Mouse (Mus musculus) G1E (cell line): Measurements from ENCODE around the gene Cnot10. TPM values are rescaled to one million over a fixed set of nuclear protein-coding genes. Genes with fewer than 3 reads are reported as not detected.
A peak's percentile ranks its signal among the peaks of the same experiment; 100 is the strongest.

ENCODE experiments used
- ATAC-seq: 2 replicates; pipeline ENCODE4 v1.8.0; 2016; ENCODE audit warnings: mild to moderate bottlenecking; ENCODE audit not compliant: insufficient number of reproducible peaks, poor library complexity, low FRiP score, severe bottlenecking; ENCODE audit errors: extremely low read depth
- DNase-seq: peaks from one replicate; pipeline ENCODE4 v3.0.0; 2012; ENCODE audit warnings: low spot score
- H3K27me3 ChIP-seq: 2 replicates; pipeline ENCODE4 v1.6.1; 2012; ENCODE audit warnings: mild to moderate bottlenecking, low read length, inconsistent platforms; ENCODE audit not compliant: insufficient read depth
- H3K36me3 ChIP-seq: replicated peaks from 2 replicates; pipeline ENCODE3; 2012; ENCODE audit warnings: mild to moderate bottlenecking, inconsistent platforms
- H3K4me1 ChIP-seq: 2 replicates; pipeline ENCODE4 v1.6.1; 2012; ENCODE audit warnings: low read depth, low read length, inconsistent platforms, mixed read lengths; ENCODE audit not compliant: insufficient read depth
- H3K4me3 ChIP-seq: 2 replicates; pipeline ENCODE4 v1.5.1; 2012; ENCODE audit warnings: low read depth, mild to moderate bottlenecking, inconsistent platforms, low read length, moderate library complexity, mixed read lengths
- H3K9me3 ChIP-seq: replicated peaks from 2 replicates; pipeline ENCODE4 v1.6.1; 2012; ENCODE audit warnings: inconsistent platforms
- CTCF ChIP-seq: IDR thresholded peaks from 2 replicates; pipeline ENCODE4 v1.5.1; 2012; ENCODE audit warnings: low read depth, low read length, inconsistent platforms, mixed read lengths
- GATA1 ChIP-seq: IDR thresholded peaks from 2 replicates; pipeline ENCODE4 v1.6.1; 2012; ENCODE audit warnings: borderline replicate concordance, low read length, inconsistent platforms, mixed read lengths
- GATA2 ChIP-seq: IDR thresholded peaks from 2 replicates; pipeline ENCODE4 v1.6.1; 2012; ENCODE audit warnings: low read depth, low read length, inconsistent platforms, borderline replicate concordance
- POLR2AphosphoS5 ChIP-seq: IDR thresholded peaks from 2 replicates; pipeline ENCODE4 v1.6.1; 2012; ENCODE audit warnings: low read depth, low read length, inconsistent platforms; ENCODE audit not compliant: insufficient replicate concordance
- TAL1 ChIP-seq: conservative IDR thresholded peaks from 2 replicates; pipeline ENCODE4 v1.6.1; 2012; ENCODE audit warnings: low read depth, low read length, inconsistent platforms, mixed read lengths
- polyA plus RNA-seq: library from polyadenylated mRNA; stranded (reverse); fragments of >175 nt; gene quantifications from 2 replicates; pipeline ENCODE4 v1.2.3, GENCODE M21; 2012
- total RNA-seq, 2 experiments: library from RNA; stranded (forward) in 1 of 2; stranded (reverse) in 1 of 2; fragments of 200-1000 nt in 1 of 2; fragments of >200 nt in 1 of 2; fragmentation: Nextera tagmentation in 1 of 2; gene quantifications; 2 replicates each; pipeline ENCODE4 v1.2.3; 2014 to 2017

Gene Cnot10
- total and polyA plus RNA-seq, 3 experiments: 21.2 to 45.0 (median 40.4) TPM

- no peak overlapping the region for H3K4me3 ChIP-seq
- peaks cover 3% of the 10 kb centered on the region; the same call in 1 of the 2 replicates for H3K27me3 ChIP-seq
- no peak for TF ChIP-seq GATA2
- TF ChIP-seq TAL1: no peak
- TF ChIP-seq POLR2AphosphoS5: no peak
- no peak for TF ChIP-seq CTCF
- no peak for TF ChIP-seq GATA1
- no peaks in the 10 kb centered on the region for H3K9me3 ChIP-seq
- DNase-seq (no peak), ATAC-seq (no peak)
- H3K4me1 ChIP-seq: peaks cover 5% of the 10 kb centered on the region; the same call in 1 of the 2 replicates
- H3K36me3 ChIP-seq: no peaks in the 10 kb centered on the region
Measured at GRCm38 (mm10) chr9:114646556-114647505, 6.8 kb upstream of the Cnot10 start.

- no peak for ATAC-seq
- TF ChIP-seq TAL1 (no peak), CTCF (no peak), GATA2 (no peak), GATA1 (no peak), POLR2AphosphoS5 (no peak)
- H3K4me3 ChIP-seq: peak overlapping the region; percentile 95
- no peaks in the 10 kb centered on the region for H3K27me3 ChIP-seq
- peak; percentile 2 for DNase-seq
- no peaks in the 10 kb centered on the region for H3K9me3 ChIP-seq
- peaks cover 32% of the 10 kb centered on the region for H3K4me1 ChIP-seq
- H3K36me3 ChIP-seq: peaks cover 40% of the 10 kb centered on the region
Measured at GRCm38 (mm10) chr9:114639186-114639748, 717 bp downstream of the Cnot10 start.

- Histone ChIP-seq H3K4me1 (peaks cover 32% of the 10 kb centered on the region), H3K36me3 (peaks cover 63% of the 10 kb centered on the region), H3K27me3 (no peaks in the 10 kb centered on the region), H3K9me3 (no peaks in the 10 kb centered on the region), H3K4me3 (no peak overlapping the region)
- no peak for ATAC-seq
- DNase-seq: no peak
- TF ChIP-seq GATA1: no peak
- no peak for TF ChIP-seq POLR2AphosphoS5
- no peak for TF ChIP-seq GATA2
- no peak for TF ChIP-seq TAL1
- no peak for TF ChIP-seq CTCF
Measured at GRCm38 (mm10) chr9:114636751-114637150, 3.2 kb downstream of the Cnot10 start.

GRCm38 (mm10) chr9:114636150-114636549 lies 3.8 kb downstream of the Cnot10 start:
- no peak for DNase-seq
- TF ChIP-seq CTCF (no peak), GATA1 (no peak), POLR2AphosphoS5 (no peak), TAL1 (no peak), GATA2 (no peak)
- Histone ChIP-seq H3K9me3 (no peaks in the 10 kb centered on the region), H3K27me3 (no peaks in the 10 kb centered on the region), H3K4me3 (no peak overlapping the region; the same call in 1 of the 2 replicates), H3K4me1 (peaks cover 32% of the 10 kb centered on the region), H3K36me3 (peaks cover 68% of the 10 kb centered on the region)
- ATAC-seq: no peak

GRCm38 (mm10) chr9:114632331-114632730 lies 7.7 kb downstream of the Cnot10 start:
- H3K4me1 ChIP-seq: peaks cover 13% of the 10 kb centered on the region
- ATAC-seq: no peak
- DNase-seq: no peak
- no peaks in the 10 kb centered on the region for H3K27me3 ChIP-seq
- no peak overlapping the region for H3K4me3 ChIP-seq
- TF ChIP-seq GATA1 (no peak), POLR2AphosphoS5 (no peak), CTCF (no peak), TAL1 (no peak), GATA2 (no peak)
- H3K36me3 ChIP-seq: peaks cover 87% of the 10 kb centered on the region
- no peaks in the 10 kb centered on the region for H3K9me3 ChIP-seq

GRCm38 (mm10) chr9:114626726-114627125 lies 13.3 kb downstream of the Cnot10 start:
- H3K4me1 ChIP-seq: no peaks in the 10 kb centered on the region
- H3K36me3 ChIP-seq: peaks cover 92% of the 10 kb centered on the region
- no peak overlapping the region for H3K4me3 ChIP-seq
- TF ChIP-seq POLR2AphosphoS5: no peak
- TF ChIP-seq CTCF: no peak
- no peak for TF ChIP-seq GATA2
- no peak for TF ChIP-seq GATA1
- no peak for TF ChIP-seq TAL1
- no peaks in the 10 kb centered on the region for H3K27me3 ChIP-seq
- H3K9me3 ChIP-seq: no peaks in the 10 kb centered on the region
- ATAC-seq (no peak), DNase-seq (no peak)
